Mouse (Mus musculus): ENCODE results near the gene Acp7. TPM values are rescaled to one million over a fixed set of nuclear protein-coding genes. Genes with fewer than 3 reads are reported as not detected.
"Not testable (repeated sequence)": the region's sequence is repeated elsewhere in the genome, so short reads cannot be mapped to it uniquely, and the experiment has no call there.

The Acp7 gene
- polyA plus RNA-seq, 1 experiment = not detected

GRCm38 (mm10) chr7:28651157-28651556 is 20.0 kb upstream of the Acp7 start:
- Histone ChIP-seq H3K4me3 (ENCODE audit: insufficient read depth, low read length) (no peak overlapping the region), H3K4me1 (ENCODE audit: control insufficient read depth, insufficient read depth, low read length) (no peaks in the 10 kb centered on the region), H3K27ac (ENCODE audit: insufficient read depth, low read depth, low read length) (no peak overlapping the region)
- TF ChIP-seq POLR2A (IDR thresholded peaks at IDR 0.05; ENCODE audit: borderline replicate concordance, low read depth, low read length) = no peak
- no peak for TF ChIP-seq CTCF (IDR thresholded peaks at IDR 0.05; ENCODE audit: low read depth, low read length)

DNA sequence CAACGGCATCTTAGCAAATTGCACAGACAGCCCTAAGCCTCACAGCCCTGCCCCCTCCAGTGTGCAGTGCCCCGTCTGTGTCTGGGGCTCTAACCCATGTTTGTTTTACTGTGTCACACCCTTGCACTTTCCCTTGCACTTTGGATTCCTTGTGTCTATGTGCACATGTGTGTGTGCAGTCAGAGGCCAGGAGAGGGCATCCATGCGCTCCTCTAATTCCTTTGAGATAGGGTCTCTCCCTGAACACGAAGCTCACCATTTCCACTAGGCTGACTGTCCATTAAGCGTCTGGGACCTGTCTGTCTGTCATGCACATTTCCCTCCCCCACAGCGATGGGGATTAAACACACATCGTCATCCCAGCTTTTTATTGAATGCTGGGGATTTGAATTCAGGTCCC is 15.9 kb upstream of the Acp7 start:
- TF ChIP-seq POLR2A (IDR thresholded peaks at IDR 0.05; ENCODE audit: borderline replicate concordance, low read depth, low read length) = no peak
- 0 out of 2 replicates have a peak, but pooled peaks have one; percentile 12 for TF ChIP-seq CTCF (IDR thresholded peaks at IDR 0.05; ENCODE audit: low read depth, low read length)
- no peak overlapping the region for H3K27ac ChIP-seq (ENCODE audit: insufficient read depth, low read depth, low read length)
- no peak overlapping the region for H3K4me3 ChIP-seq (ENCODE audit: insufficient read depth, low read length)
- no peaks in the 10 kb centered on the region for H3K4me1 ChIP-seq (ENCODE audit: control insufficient read depth, insufficient read depth, low read length)

- H3K4me3 ChIP-seq (ENCODE audit: insufficient read depth, low read length) = no peak overlapping the region
- no peak overlapping the region for H3K27ac ChIP-seq (ENCODE audit: insufficient read depth, low read depth, low read length)
Observed at GRCm38 (mm10) chr7:28645947-28646475, 14.9 kb upstream of the Acp7 start.

GRCm38 (mm10) chr7:28645366-28645765 is 14.2 kb upstream of the Acp7 start:
- TF ChIP-seq POLR2A (IDR thresholded peaks at IDR 0.05; ENCODE audit: borderline replicate concordance, low read depth, low read length) = no peak
- TF ChIP-seq CTCF (IDR thresholded peaks at IDR 0.05; ENCODE audit: low read depth, low read length) = no peak
- no peaks in the 10 kb centered on the region for H3K4me1 ChIP-seq (ENCODE audit: control insufficient read depth, insufficient read depth, low read length)
- no peak overlapping the region for H3K27ac ChIP-seq (ENCODE audit: insufficient read depth, low read depth, low read length)
- no peak overlapping the region for H3K4me3 ChIP-seq (ENCODE audit: insufficient read depth, low read length)

More at GRCm38 (mm10) chr7:28645947-28646475, 14.9 kb upstream of the Acp7 start:
- TF ChIP-seq CTCF (IDR thresholded peaks at IDR 0.05; ENCODE audit: low read depth, low read length) = no peak
- TF ChIP-seq POLR2A (IDR thresholded peaks at IDR 0.05; ENCODE audit: borderline replicate concordance, low read depth, low read length) = no peak
- no peaks in the 10 kb centered on the region for H3K4me1 ChIP-seq (ENCODE audit: control insufficient read depth, insufficient read depth, low read length)

DNA sequence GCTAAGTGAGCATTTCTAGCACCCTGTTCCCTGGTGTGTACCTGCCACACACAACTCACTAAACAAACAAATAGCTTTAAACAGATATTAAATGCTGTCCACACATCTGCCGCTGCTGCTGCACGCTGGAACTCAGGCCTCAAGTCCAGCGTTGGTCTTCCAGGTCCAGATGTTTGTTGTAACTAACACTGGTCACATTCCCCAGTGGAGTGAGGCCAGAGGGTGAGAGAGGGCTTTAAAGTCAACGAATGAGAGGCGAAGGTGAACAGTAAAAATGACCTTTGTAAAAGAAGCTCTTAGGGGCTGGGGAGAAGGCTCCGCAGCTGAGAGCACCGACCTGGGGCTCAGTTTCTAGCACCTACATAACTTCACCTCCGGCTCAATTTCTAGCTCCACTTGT is 10.4 kb upstream of the Acp7 start:
- Histone ChIP-seq H3K27ac (ENCODE audit: insufficient read depth, low read depth, low read length) (no peak overlapping the region), H3K4me3 (ENCODE audit: insufficient read depth, low read length) (no peak overlapping the region), H3K4me1 (ENCODE audit: control insufficient read depth, insufficient read depth, low read length) (peaks cover 3% of the 10 kb centered on the region)
- TF ChIP-seq CTCF (IDR thresholded peaks at IDR 0.05; ENCODE audit: low read depth, low read length) = no peak
- no peak for TF ChIP-seq POLR2A (IDR thresholded peaks at IDR 0.05; ENCODE audit: borderline replicate concordance, low read depth, low read length)

GRCm38 (mm10) chr7:28637511-28637910 is 6.4 kb upstream of the Acp7 start:
- TF ChIP-seq CTCF (IDR thresholded peaks at IDR 0.05; ENCODE audit: low read depth, low read length) (no peak), POLR2A (IDR thresholded peaks at IDR 0.05; ENCODE audit: borderline replicate concordance, low read depth, low read length) (no peak)
- Histone ChIP-seq H3K27ac (ENCODE audit: insufficient read depth, low read depth, low read length) (no peak overlapping the region), H3K4me3 (ENCODE audit: insufficient read depth, low read length) (no peak overlapping the region), H3K4me1 (ENCODE audit: control insufficient read depth, insufficient read depth, low read length) (peaks cover 3% of the 10 kb centered on the region)

DNA sequence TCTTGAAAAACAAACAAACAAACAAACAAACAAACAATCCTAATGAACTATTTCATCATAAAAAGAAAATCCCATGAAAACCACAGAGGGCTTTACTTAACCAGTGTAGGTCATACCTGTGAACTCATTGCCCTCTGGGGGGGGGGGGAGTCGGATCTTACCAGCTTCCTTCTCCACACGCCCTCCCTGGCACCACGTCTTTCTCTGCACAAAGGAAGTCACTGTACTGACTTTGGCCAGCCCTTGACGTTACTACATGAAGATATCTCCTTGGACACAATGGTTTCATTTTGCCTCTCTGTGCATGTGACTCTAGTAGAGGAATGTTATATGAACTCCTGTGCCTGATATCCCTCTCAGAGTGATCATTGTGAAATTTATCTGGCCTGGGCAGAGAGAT is 3.0 kb upstream of the Acp7 start:
- peaks cover 3% of the 10 kb centered on the region for H3K4me1 ChIP-seq (ENCODE audit: control insufficient read depth, insufficient read depth, low read length)
- no peak for TF ChIP-seq CTCF (IDR thresholded peaks at IDR 0.05; ENCODE audit: low read depth, low read length)
- TF ChIP-seq POLR2A (IDR thresholded peaks at IDR 0.05; ENCODE audit: borderline replicate concordance, low read depth, low read length) = no peak

GRCm38 (mm10) chr7:28624791-28625190 is 6.3 kb downstream of the Acp7 start:
- H3K4me1 ChIP-seq (ENCODE audit: control insufficient read depth, insufficient read depth, low read length) = no peaks in the 10 kb centered on the region
- H3K4me3 ChIP-seq (ENCODE audit: insufficient read depth, low read length) = no peak overlapping the region
- H3K27ac ChIP-seq (ENCODE audit: insufficient read depth, low read depth, low read length) = no peak overlapping the region
- TF ChIP-seq CTCF (IDR thresholded peaks at IDR 0.05; ENCODE audit: low read depth, low read length) (no peak), POLR2A (IDR thresholded peaks at IDR 0.05; ENCODE audit: borderline replicate concordance, low read depth, low read length) (no peak)

More for the DNA sequence above, 3.0 kb upstream of the Acp7 start:
- Histone ChIP-seq H3K27ac (ENCODE audit: insufficient read depth, low read depth, low read length) (no peak overlapping the region), H3K4me3 (ENCODE audit: insufficient read depth, low read length) (no peak overlapping the region)

DNA sequence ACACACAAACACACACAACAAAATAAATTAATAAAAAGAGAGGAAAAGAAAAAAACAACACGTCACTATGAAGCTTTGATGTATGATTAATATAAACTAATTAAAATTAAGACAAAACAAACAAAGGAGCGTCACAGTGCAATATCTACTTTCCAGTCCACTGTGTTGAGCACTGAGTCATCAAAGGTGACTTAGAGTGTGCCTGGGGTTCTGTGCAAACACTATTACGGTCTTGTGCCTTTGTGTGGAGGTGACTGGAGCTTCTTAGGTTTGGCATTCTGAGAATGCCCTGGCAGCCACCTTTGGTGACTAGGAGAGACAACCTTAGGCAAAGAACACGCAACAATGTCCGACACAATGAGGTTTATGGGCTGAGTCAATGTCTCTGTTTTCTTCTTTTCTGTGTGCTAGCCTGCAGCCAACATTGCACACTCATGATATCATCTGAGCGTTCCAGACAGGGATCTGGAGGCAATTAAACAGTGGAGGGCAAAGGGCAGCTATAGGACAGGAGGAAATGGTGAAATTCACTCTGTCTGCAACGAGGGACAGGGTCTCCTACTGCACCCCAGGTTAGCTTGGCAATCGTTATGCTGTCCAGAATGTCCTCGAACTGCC is 11.9 kb downstream of the Acp7 start:
- H3K4me3 ChIP-seq (ENCODE audit: insufficient read depth, low read length) = no peak overlapping the region
- H3K4me1 ChIP-seq (ENCODE audit: control insufficient read depth, insufficient read depth, low read length) = no peaks in the 10 kb centered on the region
- no peak for TF ChIP-seq POLR2A (IDR thresholded peaks at IDR 0.05; ENCODE audit: borderline replicate concordance, low read depth, low read length)
- no peak for TF ChIP-seq CTCF (IDR thresholded peaks at IDR 0.05; ENCODE audit: low read depth, low read length)
- H3K27ac ChIP-seq (ENCODE audit: insufficient read depth, low read depth, low read length) = no peak overlapping the region

DNA sequence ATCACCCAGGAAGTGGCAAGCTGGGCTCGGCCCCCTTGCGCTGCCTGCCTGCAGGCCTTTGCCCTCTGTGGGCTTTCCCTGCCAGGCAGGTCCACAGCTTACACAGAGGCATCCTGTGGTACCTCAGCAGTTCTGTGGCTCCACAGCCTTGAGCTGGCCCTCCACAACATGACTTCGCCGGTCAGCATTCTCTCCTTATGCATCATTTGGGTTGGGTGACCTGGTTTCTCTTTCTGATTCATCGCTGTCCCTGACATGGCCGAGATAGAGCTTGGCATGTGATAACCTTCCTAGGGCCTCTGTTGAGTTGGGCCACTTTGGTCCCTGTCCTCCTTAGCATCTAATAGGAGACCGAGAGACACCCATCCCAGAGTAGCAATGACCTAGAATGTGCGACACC is 25.2 kb downstream of the Acp7 start:
- TF ChIP-seq POLR2A (IDR thresholded peaks at IDR 0.05; ENCODE audit: borderline replicate concordance, low read depth, low read length) = no peak
- H3K4me3 ChIP-seq (ENCODE audit: insufficient read depth, low read length) = no peak overlapping the region
- no peaks in the 10 kb centered on the region for H3K4me1 ChIP-seq (ENCODE audit: control insufficient read depth, insufficient read depth, low read length)
- H3K27ac ChIP-seq (ENCODE audit: insufficient read depth, low read depth, low read length) = no peak overlapping the region

GRCm38 (mm10) chr7:28603788-28604187 is 27.3 kb downstream of the Acp7 start:
- not testable (repeated sequence) for H3K4me3 ChIP-seq (ENCODE audit: insufficient read depth, low read length); H3K4me1 ChIP-seq (ENCODE audit: control insufficient read depth, insufficient read depth, low read length); H3K27ac ChIP-seq (ENCODE audit: insufficient read depth, low read depth, low read length)
